Mouse (Mus musculus) hindbrain, postnatal 0 days (tissue): ENCODE results near the gene Arhgef6. TPM values are rescaled to one million over a fixed set of nuclear protein-coding genes. Genes with fewer than 3 reads are reported as not detected.
A peak's percentile ranks its signal among the peaks of the same experiment; 100 is the strongest.

Source experiments
- ATAC-seq: fragments of 200-750 bp; cut with Nextera tagmentation; 2 replicates; pipeline ENCODE4 v1.8.0; 2017; ENCODE audit warnings: mild to moderate bottlenecking, moderate TSS enrichment, moderate library complexity
- DNase-seq: peaks from one replicate; pipeline ENCODE4 v3.0.0-alpha.2; 2015; ENCODE audit warnings: low spot score
- H3K27ac ChIP-seq: fragments of 300-500 bp; sonication (generic); 2 replicates; pipeline ENCODE4 v1.5.1; 2014; ENCODE audit warnings: mild to moderate bottlenecking
- H3K27me3 ChIP-seq: fragments of 300-500 bp; sonication (generic); 2 replicates; pipeline ENCODE4 v1.6.1; 2014; ENCODE audit warnings: low read length, mixed read lengths; ENCODE audit not compliant: insufficient read depth
- H3K36me3 ChIP-seq: fragments of 300-500 bp; sonication (generic); 2 replicates; pipeline ENCODE4 v1.6.1; 2014; ENCODE audit warnings: low read length, mixed read lengths; ENCODE audit not compliant: insufficient read depth
- H3K4me1 ChIP-seq: fragments of 300-500 bp; sonication (generic); 2 replicates; pipeline ENCODE4 v1.6.1; 2014; ENCODE audit warnings: antibody characterized with exemption, low read length, mixed read lengths; ENCODE audit not compliant: insufficient read depth
- H3K4me2 ChIP-seq: fragments of 300-500 bp; sonication (generic); 2 replicates; pipeline ENCODE4 v1.6.1; 2014; ENCODE audit warnings: low read depth, mild to moderate bottlenecking, low read length, moderate library complexity, mixed read lengths
- H3K4me3 ChIP-seq: fragments of 300-500 bp; sonication (generic); 2 replicates; pipeline ENCODE4 v1.5.1; 2014; ENCODE audit warnings: low read length
- H3K9ac ChIP-seq: fragments of 300-500 bp; sonication (generic); replicated peaks from 2 replicates; pipeline ENCODE4 v1.6.1; 2014; ENCODE audit warnings: mild to moderate bottlenecking, low read length, moderate library complexity, mixed read lengths
- H3K9me3 ChIP-seq: fragments of 300-500 bp; sonication (generic); 2 replicates; pipeline ENCODE4 v1.6.1; 2016; ENCODE audit warnings: low read length, mixed read lengths
- CTCF ChIP-seq: IDR thresholded peaks from 2 replicates; pipeline ENCODE4 v1.5.1; 2016; ENCODE audit warnings: antibody characterized with exemption, control low read depth, low read depth
- WGBS: fragments of 180-500 bp; shearing (Covaris S2); extraction: QIAGEN DNeasy Blood & Tissue Kit; methylation state at CpG from one replicate; pipeline ENCODE4 v1.1.7; 2014; 5-methylcytosine and 5-hydroxymethylcytosine counted together
- polyA plus RNA-seq: library from polyadenylated mRNA; unstranded; fragments of >200 nt; fragmentation: Nextera tagmentation; extraction: Ambion mirVana; gene quantifications from 2 replicates; pipeline ENCODE4 v1.2.1, GENCODE M21; 2015
- total RNA-seq: library from RNA; depleted of rRNA; stranded (reverse); fragments of >200 nt; gene quantifications from 2 replicates; pipeline ENCODE4 v1.2.3, GENCODE M21; 2014

The Arhgef6 gene
- total and polyA plus RNA-seq, 2 experiments from 2014 or later = 4.7 to 5.4 TPM

GRCm38 (mm10) chrX:57303188-57303878 is 35.2 kb downstream of the Arhgef6 start:
- Histone ChIP-seq H3K4me1 (no peaks in the 10 kb centered on the region), H3K36me3 (no peaks in the 10 kb centered on the region), H3K4me3 (no peak overlapping the region), H3K27me3 (no peaks in the 10 kb centered on the region), H3K9me3 (no peaks in the 10 kb centered on the region), H3K27ac (no peak overlapping the region), H3K9ac (no peak overlapping the region), H3K4me2 (no peak overlapping the region)
- no peak for ATAC-seq
- no peak for DNase-seq
- no peak for TF ChIP-seq CTCF
- 77% methylated on average over 8 of the region's 8 CpGs for WGBS

- no peak overlapping the region for H3K4me3 ChIP-seq
- DNase-seq = no peak
- no peaks in the 10 kb centered on the region for H3K9me3 ChIP-seq
- no peak overlapping the region for H3K9ac ChIP-seq
- no peaks in the 10 kb centered on the region for H3K4me1 ChIP-seq
- H3K4me2 ChIP-seq = no peak overlapping the region
- ATAC-seq = no peak
- no peaks in the 10 kb centered on the region for H3K27me3 ChIP-seq
- H3K36me3 ChIP-seq = no peaks in the 10 kb centered on the region
- TF ChIP-seq CTCF = no peak
- H3K27ac ChIP-seq = no peak overlapping the region
- WGBS = 68% methylated on average over 7 of the region's 7 CpGs
These were observed 39.6 kb downstream of the Arhgef6 start for GRCm38 (mm10) chrX:57298946-57299345.

- ATAC-seq (no peak), DNase-seq (no peak)
- Histone ChIP-seq H3K4me2 (no peak overlapping the region), H3K4me1 (no peaks in the 10 kb centered on the region), H3K9me3 (no peaks in the 10 kb centered on the region), H3K27ac (no peak overlapping the region), H3K36me3 (no peaks in the 10 kb centered on the region), H3K4me3 (no peak overlapping the region), H3K9ac (no peak overlapping the region), H3K27me3 (no peaks in the 10 kb centered on the region)
- WGBS = 73% methylated on average over 3 of the region's 3 CpGs
- no peak for TF ChIP-seq CTCF
These were observed 50.1 kb downstream of the Arhgef6 start for GRCm38 (mm10) chrX:57288458-57288857.

- Histone ChIP-seq H3K9me3 (no peaks in the 10 kb centered on the region), H3K4me2 (no peak overlapping the region), H3K4me1 (no peaks in the 10 kb centered on the region), H3K4me3 (no peak overlapping the region), H3K36me3 (no peaks in the 10 kb centered on the region), H3K27me3 (no peaks in the 10 kb centered on the region), H3K27ac (no peak overlapping the region), H3K9ac (no peak overlapping the region)
- no peak for TF ChIP-seq CTCF
- ATAC-seq = 0 out of 2 replicates have a peak, but pooled peaks have one; percentile 47
- 54% methylated on average over 9 of the region's 9 CpGs for WGBS
- peak; percentile 2 for DNase-seq
These were observed 52.2 kb downstream of the Arhgef6 start for GRCm38 (mm10) chrX:57286281-57286680.

- no peak for ATAC-seq
- Histone ChIP-seq H3K27ac (no peak overlapping the region), H3K36me3 (no peaks in the 10 kb centered on the region), H3K4me2 (no peak overlapping the region), H3K4me3 (no peak overlapping the region), H3K9me3 (no peaks in the 10 kb centered on the region), H3K4me1 (no peaks in the 10 kb centered on the region), H3K9ac (no peak overlapping the region), H3K27me3 (no peaks in the 10 kb centered on the region)
- no peak for DNase-seq
- TF ChIP-seq CTCF = no peak
- WGBS = 89% methylated on average over 3 of the region's 3 CpGs
These were observed 56.3 kb downstream of the Arhgef6 start for GRCm38 (mm10) chrX:57282184-57282583.

- Histone ChIP-seq H3K4me2 (no peak overlapping the region), H3K36me3 (no peaks in the 10 kb centered on the region), H3K27me3 (no peaks in the 10 kb centered on the region), H3K9me3 (no peaks in the 10 kb centered on the region), H3K27ac (no peak overlapping the region), H3K4me1 (no peaks in the 10 kb centered on the region), H3K9ac (no peak overlapping the region), H3K4me3 (no peak overlapping the region)
- no peak for TF ChIP-seq CTCF
- WGBS = 44% methylated on average over 6 of the region's 6 CpGs
- DNase-seq (no peak), ATAC-seq (no peak)
These were observed 60.8 kb downstream of the Arhgef6 start for GRCm38 (mm10) chrX:57277560-57278335.

- no peaks in the 10 kb centered on the region for H3K4me1 ChIP-seq
- TF ChIP-seq CTCF = no peak
- no peaks in the 10 kb centered on the region for H3K36me3 ChIP-seq
- 88% methylated on average over 4 of the region's 4 CpGs for WGBS
- H3K4me2 ChIP-seq = no peak overlapping the region
- no peaks in the 10 kb centered on the region for H3K9me3 ChIP-seq
- ATAC-seq = no peak
- no peak overlapping the region for H3K9ac ChIP-seq
- DNase-seq = no peak
- H3K27me3 ChIP-seq = no peaks in the 10 kb centered on the region
- H3K4me3 ChIP-seq = no peak overlapping the region
- H3K27ac ChIP-seq = no peak overlapping the region
These were observed 75.0 kb downstream of the Arhgef6 start for GRCm38 (mm10) chrX:57263515-57263914.
